Mouse (Mus musculus) midbrain, embryonic 11.5 days (tissue): ENCODE data around the gene Mcoln1. TPM values are rescaled to one million over a fixed set of nuclear protein-coding genes. Genes with fewer than 3 reads are reported as not detected.

Source experiments
- ATAC-seq: fragments of 200-750 bp; cut with Nextera tagmentation; 2 replicates; pipeline ENCODE4 v1.8.0; 2017; ENCODE audit warnings: moderate TSS enrichment, moderate library complexity; ENCODE audit not compliant: low FRiP score
- DNase-seq: peaks from one replicate; pipeline ENCODE4 v3.0.0; 2015; ENCODE audit warnings: low spot score; ENCODE audit errors: missing footprints
- H3K27ac ChIP-seq: fragments of 300-500 bp; sonication (generic); 2 replicates; pipeline ENCODE4 v1.5.1; 2014; ENCODE audit warnings: low read depth, low read length
- H3K27me3 ChIP-seq: fragments of 300-500 bp; sonication (generic); 2 replicates; pipeline ENCODE4 v1.6.1; 2014; ENCODE audit warnings: mild to moderate bottlenecking, low read length, moderate library complexity, mixed read lengths; ENCODE audit not compliant: control insufficient read depth, insufficient read depth
- H3K36me3 ChIP-seq: fragments of 300-500 bp; sonication (generic); 2 replicates; pipeline ENCODE4 v1.6.1; 2014; ENCODE audit warnings: mild to moderate bottlenecking, low read length, moderate library complexity, mixed read lengths; ENCODE audit not compliant: control insufficient read depth, insufficient read depth
- H3K4me1 ChIP-seq: fragments of 300-500 bp; sonication (generic); 2 replicates; pipeline ENCODE4 v1.6.1; 2014; ENCODE audit warnings: low read length; ENCODE audit not compliant: control insufficient read depth, insufficient read depth
- H3K4me2 ChIP-seq: fragments of 300-500 bp; sonication (generic); 2 replicates; pipeline ENCODE4 v1.6.1; 2014; ENCODE audit warnings: mild to moderate bottlenecking, moderate library complexity
- H3K4me3 ChIP-seq: fragments of 300-500 bp; sonication (generic); 2 replicates; pipeline ENCODE4 v1.5.1; 2014; ENCODE audit warnings: low read depth, low read length
- H3K9ac ChIP-seq: fragments of 300-500 bp; sonication (generic); 2 replicates; pipeline ENCODE4 v1.6.1; 2014; ENCODE audit warnings: low read length
- H3K9me3 ChIP-seq: fragments of 300-500 bp; sonication (generic); 2 replicates; pipeline ENCODE4 v1.6.1; 2016; ENCODE audit warnings: low read length; ENCODE audit not compliant: control insufficient read depth
- WGBS: fragments of 180-500 bp; shearing (Covaris S2); extraction: QIAGEN DNeasy Blood & Tissue Kit; methylation state at CpG from one replicate; pipeline ENCODE4 v1.1.7; 2014; 5-methylcytosine and 5-hydroxymethylcytosine counted together
- polyA plus RNA-seq: library from polyadenylated mRNA; unstranded; fragments of >200 nt; fragmentation: Nextera tagmentation; extraction: Ambion mirVana; gene quantifications from 2 replicates; pipeline ENCODE4 v1.2.1, GENCODE M21; 2014

Mcoln1 gene
- polyA plus RNA-seq, 1 experiment from 2014 or later: 47.5 TPM

DNA sequence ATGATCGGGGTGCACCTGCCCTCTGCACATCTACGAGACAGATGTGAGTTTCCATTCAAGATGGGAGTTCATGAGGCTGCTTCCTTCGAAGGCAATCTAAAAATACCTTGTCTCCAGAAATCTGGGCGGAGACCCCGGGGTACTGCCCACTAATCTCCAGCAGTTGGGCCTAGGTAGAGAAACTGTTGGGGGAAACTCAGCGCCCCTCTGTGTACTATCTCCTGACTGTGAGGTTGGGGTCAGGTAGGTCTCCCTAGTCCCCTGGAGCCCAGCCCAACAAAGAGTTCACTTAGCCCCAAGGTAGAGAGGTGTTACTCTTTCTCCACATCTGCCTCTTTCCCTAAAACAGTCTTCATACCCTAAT lies 6.4 kb upstream of the Mcoln1 start:
- DNase-seq (no peak), ATAC-seq (peak; percentile 3; the same call in 1 of the 2 replicates)
- Histone ChIP-seq H3K36me3 (peaks cover 25% of the 10 kb centered on the region), H3K9me3 (peaks cover 6% of the 10 kb centered on the region; the same call in 1 of the 2 replicates), H3K4me1 (peaks cover 12% of the 10 kb centered on the region), H3K9ac (peak overlapping the region; percentile 99), H3K4me2 (peak overlapping the region; percentile 74), H3K27ac (peak overlapping the region; percentile 50; the same call in 1 of the 2 replicates), H3K4me3 (peak overlapping the region; percentile 92), H3K27me3 (no peaks in the 10 kb centered on the region)
- 41% methylated on average over 6 of the region's 6 CpGs for WGBS

DNA sequence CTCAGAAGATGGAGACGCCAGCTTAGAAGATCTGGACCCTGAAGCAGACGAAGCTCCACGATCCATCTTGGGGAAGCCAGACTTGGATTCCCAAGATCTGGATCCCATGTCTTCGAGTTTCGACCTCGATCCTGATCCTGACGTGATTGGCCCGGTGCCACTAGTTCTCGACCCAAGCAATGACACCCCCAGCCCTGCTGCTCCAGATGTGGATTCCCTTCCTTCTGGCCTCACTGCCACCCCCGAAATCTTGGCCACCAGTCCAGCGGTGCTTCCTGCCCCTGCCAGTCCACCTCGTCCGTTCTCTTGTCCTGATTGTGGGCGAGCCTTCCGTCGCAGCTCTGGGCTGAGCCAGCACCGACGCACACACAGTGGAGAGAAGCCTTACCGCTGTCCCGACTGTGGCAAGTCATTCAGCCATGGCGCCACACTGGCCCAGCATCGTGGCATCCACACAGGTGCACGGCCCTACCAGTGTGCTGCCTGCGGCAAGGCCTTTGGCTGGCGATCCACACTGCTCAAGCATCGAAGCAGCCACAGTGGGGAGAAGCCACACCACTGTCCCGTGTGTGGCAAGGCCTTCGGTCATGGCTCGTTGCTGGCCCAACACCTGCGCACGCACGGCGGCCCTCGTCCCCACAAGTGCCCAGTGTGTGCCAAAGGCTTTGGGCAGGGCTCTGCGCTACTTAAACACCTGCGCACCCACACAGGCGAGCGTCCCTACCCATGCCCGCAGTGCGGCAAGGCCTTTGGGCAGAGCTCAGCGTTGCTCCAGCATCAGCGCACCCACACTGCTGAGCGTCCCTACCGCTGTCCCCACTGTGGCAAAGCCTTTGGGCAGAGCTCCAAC lies 4.5 kb upstream of the Mcoln1 start:
- ATAC-seq: no peak
- Histone ChIP-seq H3K4me3 (no peak overlapping the region), H3K9me3 (peaks cover 6% of the 10 kb centered on the region; the same call in 1 of the 2 replicates), H3K9ac (no peak overlapping the region), H3K36me3 (peaks cover 27% of the 10 kb centered on the region), H3K27ac (no peak overlapping the region), H3K4me1 (peaks cover 13% of the 10 kb centered on the region), H3K27me3 (no peaks in the 10 kb centered on the region), H3K4me2 (no peak overlapping the region)
- DNase-seq: no peak
- WGBS: 96% methylated on average over 44 of the region's 44 CpGs

DNA sequence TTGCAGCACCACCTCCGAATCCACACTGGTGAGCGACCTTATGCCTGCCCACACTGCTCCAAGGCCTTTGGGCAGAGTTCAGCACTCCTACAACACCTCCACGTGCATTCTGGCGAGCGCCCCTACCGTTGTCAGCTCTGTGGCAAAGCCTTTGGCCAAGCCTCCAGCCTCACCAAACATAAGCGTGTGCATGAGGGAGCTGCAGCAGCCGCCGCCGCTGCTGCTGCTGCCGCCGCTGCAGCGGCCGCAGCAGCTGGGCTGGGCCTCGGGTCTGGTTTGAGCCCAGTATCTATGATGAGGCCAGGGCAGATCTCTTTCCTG lies 3.9 kb upstream of the Mcoln1 start:
- WGBS: 92% methylated on average over 15 of the region's 15 CpGs
- no peaks in the 10 kb centered on the region for H3K27me3 ChIP-seq
- no peak for DNase-seq
- H3K4me3 ChIP-seq: no peak overlapping the region
- ATAC-seq: no peak
- H3K9ac ChIP-seq: no peak overlapping the region
- peaks cover 6% of the 10 kb centered on the region; the same call in 1 of the 2 replicates for H3K9me3 ChIP-seq
- H3K4me2 ChIP-seq: no peak overlapping the region
- H3K36me3 ChIP-seq: peaks cover 27% of the 10 kb centered on the region
- peaks cover 19% of the 10 kb centered on the region for H3K4me1 ChIP-seq
- no peak overlapping the region for H3K27ac ChIP-seq

DNA sequence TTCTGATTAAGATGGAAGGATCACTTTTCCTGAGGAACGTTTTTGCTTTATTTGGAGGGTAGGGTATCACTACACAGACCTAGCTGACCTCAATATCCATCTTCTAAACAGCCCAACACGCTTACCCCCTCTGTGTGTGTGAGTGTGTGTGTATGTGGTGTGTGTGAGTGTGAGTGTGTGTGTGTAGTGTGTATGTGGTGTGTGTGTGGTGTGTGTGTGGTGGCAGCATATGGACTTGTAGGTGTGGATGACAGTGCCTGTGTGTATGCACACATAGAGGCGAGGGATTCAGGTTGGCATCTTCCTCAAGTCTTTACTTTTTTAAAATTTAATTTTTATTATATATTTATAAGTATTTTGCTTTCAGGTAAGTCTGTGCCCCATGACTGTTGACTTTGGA lies 1.7 kb upstream of the Mcoln1 start:
- Histone ChIP-seq H3K9ac (no peak overlapping the region), H3K27me3 (no peaks in the 10 kb centered on the region), H3K4me2 (no peak overlapping the region), H3K36me3 (peaks cover 27% of the 10 kb centered on the region), H3K27ac (no peak overlapping the region), H3K4me1 (peaks cover 16% of the 10 kb centered on the region), H3K4me3 (no peak overlapping the region), H3K9me3 (peaks cover 6% of the 10 kb centered on the region; the same call in 1 of the 2 replicates)
- WGBS: 90% methylated on average over 3 of the region's 3 CpGs
- DNase-seq (no peak), ATAC-seq (no peak)

DNA sequence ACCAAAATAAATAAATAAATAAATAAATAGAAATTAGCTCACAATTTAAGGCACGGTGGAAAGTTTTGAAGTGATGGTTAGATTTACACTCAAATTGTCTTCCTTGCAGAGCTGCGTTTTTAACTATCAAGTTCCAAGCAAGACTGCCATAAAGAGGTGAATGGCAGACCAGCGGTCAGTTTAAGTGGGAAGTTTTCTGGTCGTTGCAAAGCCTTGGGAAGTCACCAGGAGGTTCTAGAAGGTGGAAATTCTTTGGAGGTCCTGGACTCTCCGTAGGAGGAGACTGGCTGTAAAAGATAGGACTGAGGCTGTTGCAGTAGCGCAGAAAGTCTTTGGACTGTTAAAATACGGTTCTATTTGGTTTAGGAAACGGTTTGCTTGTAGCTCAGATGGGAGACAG lies 506 bp upstream of the Mcoln1 start:
- H3K9ac ChIP-seq: peak overlapping the region; percentile 83
- peaks cover 26% of the 10 kb centered on the region for H3K36me3 ChIP-seq
- H3K4me3 ChIP-seq: peak overlapping the region; percentile 80
- ATAC-seq (peak; percentile 25), DNase-seq (no peak)
- peak overlapping the region; percentile 81 for H3K27ac ChIP-seq
- no peaks in the 10 kb centered on the region for H3K27me3 ChIP-seq
- peaks cover 8% of the 10 kb centered on the region for H3K4me1 ChIP-seq
- H3K4me2 ChIP-seq: peak overlapping the region; percentile 71
- peaks cover 6% of the 10 kb centered on the region; the same call in 1 of the 2 replicates for H3K9me3 ChIP-seq
- WGBS: 11% methylated on average over 8 of the region's 8 CpGs

DNA sequence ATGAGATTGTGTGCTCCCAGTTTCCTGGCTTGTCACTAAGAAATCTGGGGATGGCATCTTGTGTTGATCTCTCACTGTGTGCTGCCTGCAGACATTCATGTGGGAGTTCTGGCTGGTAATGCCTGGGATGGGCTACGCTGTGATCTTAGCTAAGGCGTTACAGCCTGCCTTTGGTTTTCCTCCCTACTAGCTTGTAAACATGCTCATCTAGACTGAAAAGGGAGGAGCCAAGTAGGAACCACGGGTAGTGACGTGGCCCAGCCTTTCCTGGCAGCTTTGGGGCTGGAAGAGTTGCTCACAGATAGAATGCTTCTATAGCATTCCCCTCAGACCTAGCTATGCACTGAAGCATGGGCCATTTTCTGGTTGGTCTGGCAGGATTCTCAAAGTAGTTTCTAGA lies 2.0 kb downstream of the Mcoln1 start:
- Histone ChIP-seq H3K9me3 (no peaks in the 10 kb centered on the region), H3K27ac (no peak overlapping the region), H3K27me3 (no peaks in the 10 kb centered on the region), H3K36me3 (peaks cover 13% of the 10 kb centered on the region), H3K4me2 (no peak overlapping the region), H3K4me1 (peaks cover 8% of the 10 kb centered on the region), H3K9ac (no peak overlapping the region), H3K4me3 (no peak overlapping the region)
- 82% methylated on average over 4 of the region's 4 CpGs for WGBS
- no peak for ATAC-seq
- DNase-seq: no peak

DNA sequence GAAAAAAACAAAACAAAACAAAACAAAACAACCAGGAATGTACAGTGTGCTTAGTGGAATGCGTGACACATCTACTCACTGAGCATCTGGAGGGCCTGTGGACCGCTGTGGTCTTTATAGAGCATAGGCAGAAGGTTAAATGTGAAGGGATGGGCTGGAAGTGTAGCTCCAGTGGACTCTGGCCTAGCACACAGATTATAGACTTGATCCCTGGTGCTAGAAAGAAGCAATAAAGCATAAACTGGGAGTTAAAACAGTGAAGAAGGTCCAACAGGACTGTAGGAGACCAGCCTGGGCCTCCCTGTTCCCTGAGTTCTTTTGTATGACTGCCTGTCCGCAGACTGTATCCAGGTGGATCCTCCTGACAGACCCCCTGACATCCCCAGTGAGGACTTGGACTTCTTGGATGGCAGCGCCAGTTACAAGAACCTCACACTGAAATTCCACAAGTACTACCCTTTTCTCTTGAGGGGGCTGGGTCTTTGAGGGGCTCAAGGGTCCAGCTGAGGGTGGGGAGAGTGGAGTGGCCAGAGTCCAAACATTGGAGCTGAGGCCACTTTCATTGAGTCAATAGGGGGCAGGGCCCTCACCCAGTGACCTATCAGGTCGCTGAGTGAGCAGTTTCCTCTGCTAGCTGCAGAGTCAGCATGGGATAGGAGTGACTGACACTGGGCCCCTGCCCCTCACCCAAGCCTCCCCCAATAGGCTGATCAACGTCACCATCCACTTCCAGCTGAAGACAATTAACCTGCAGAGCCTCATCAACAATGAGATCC lies 7.9 kb downstream of the Mcoln1 start:
- Histone ChIP-seq H3K27me3 (no peaks in the 10 kb centered on the region), H3K4me2 (no peak overlapping the region), H3K9me3 (no peaks in the 10 kb centered on the region), H3K27ac (no peak overlapping the region), H3K4me1 (no peaks in the 10 kb centered on the region), H3K9ac (no peak overlapping the region), H3K4me3 (no peak overlapping the region), H3K36me3 (peaks cover 17% of the 10 kb centered on the region)
- DNase-seq: no peak
- WGBS: 89% methylated on average over 6 of the region's 6 CpGs
- ATAC-seq: no peak

DNA sequence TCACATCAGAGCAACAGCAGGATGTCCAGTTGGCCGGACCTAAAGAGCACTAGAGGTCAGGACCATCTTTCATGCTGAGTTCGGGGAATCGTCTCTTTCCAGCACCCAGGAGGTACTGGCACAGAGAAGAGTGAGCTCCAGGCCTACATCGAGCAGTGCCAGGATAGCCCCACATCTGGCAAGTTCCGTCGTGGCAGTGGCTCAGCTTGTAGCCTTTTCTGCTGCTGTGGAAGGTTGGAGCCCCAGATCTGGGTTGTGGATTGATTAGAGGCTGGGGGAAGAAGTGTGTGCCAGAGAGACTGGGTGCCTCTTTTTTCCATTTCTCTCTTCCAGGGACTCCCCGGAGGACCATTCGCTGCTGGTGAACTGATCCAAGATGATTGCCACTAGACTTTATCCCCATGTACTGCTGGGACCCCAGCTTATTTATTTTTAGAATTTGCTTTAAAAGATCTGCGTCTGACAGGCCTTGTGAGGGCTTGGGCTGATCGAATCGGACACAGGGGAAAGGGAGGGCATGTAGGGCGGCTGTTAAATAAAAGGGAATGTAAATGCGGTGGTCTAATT lies 14.5 kb downstream of the Mcoln1 start:
- Histone ChIP-seq H3K27me3 (no peaks in the 10 kb centered on the region), H3K4me3 (peak overlapping the region; percentile 55), H3K9me3 (no peaks in the 10 kb centered on the region), H3K4me2 (peak overlapping the region; percentile 85), H3K9ac (peak overlapping the region; percentile 68; the same call in 1 of the 2 replicates), H3K27ac (no peak overlapping the region), H3K36me3 (peaks cover 3% of the 10 kb centered on the region; the same call in 1 of the 2 replicates), H3K4me1 (0 out of 2 replicates have a peak, but pooled peaks cover 2% of the 10 kb centered on the region)
- ATAC-seq (no peak), DNase-seq (peak; percentile 84)
- whole genome bisulfite sequencing: 33% methylated on average over 13 of the region's 13 CpGs
